Comparison of ENCODE assay signal across 9 mouse cellular contexts in genomic region chr11:90038022-90038421, GRCm38 (mm10). TPM values are rescaled to one million over a fixed set of nuclear protein-coding genes. Genes with fewer than 3 reads are reported as not detected.
A peak's percentile ranks its signal among the peaks of the same experiment; 100 is the strongest.
DNase-seq lines count a peak whose midpoint lies in the region; ATAC-seq and TF ChIP-seq lines count a peak whose summit lies in the region.
"Had no signal": no experiment of that assay in that cellular context is flagged by ENCODE, and none has a peak within 500 bp of the region (broad histone marks: within the 10 kb centered on the region; RNA-seq: fewer than 3 reads in every experiment).

No protein-coding gene starts in this region.

- 20% methylated on average over 5 of the region's 5 CpGs for WGBS in embryonic facial prominence, embryonic 14.5 days
- WGBS in limb, embryonic 14.5 days = 19% methylated on average over 5 of the region's 5 CpGs

- ATAC-seq in embryonic facial prominence, embryonic 14.5 days (ENCODE audit: low read depth) = no peak
- no peak; the same call in 1 of the 2 replicates for ATAC-seq in limb, embryonic 14.5 days (ENCODE audit: low FRiP score, low read depth)

- H3K27ac ChIP-seq in embryonic facial prominence, embryonic 14.5 days (replicated peaks; ENCODE audit: low read depth, low read length) = no peak overlapping the region
- H3K27ac ChIP-seq in limb, embryonic 14.5 days (replicated peaks; ENCODE audit: low read depth, low read length) = no peak overlapping the region
- H3K27ac ChIP-seq: neural tube, embryonic 12.5 days had no signal

- no peak overlapping the region for H3K4me3 ChIP-seq in embryonic facial prominence, embryonic 14.5 days (ENCODE audit: low read depth, low read length)
- no peak overlapping the region for H3K4me3 ChIP-seq in limb, embryonic 14.5 days (replicated peaks; ENCODE audit: low read length)
- H3K4me3 ChIP-seq: neural tube, embryonic 12.5 days had no signal

- no peak overlapping the region for H3K4me2 ChIP-seq in embryonic facial prominence, embryonic 14.5 days (ENCODE audit: low read depth, low read length)
- H3K4me2 ChIP-seq in limb, embryonic 14.5 days (replicated peaks; ENCODE audit: low read depth, low read length, severe bottlenecking) = no peak overlapping the region
- H3K4me2 ChIP-seq: neural tube, embryonic 12.5 days had no signal

- no peaks in the 10 kb centered on the region for H3K27me3 ChIP-seq in embryonic facial prominence, embryonic 14.5 days (replicated peaks; ENCODE audit: control insufficient read depth, insufficient read depth, low read length)
- H3K27me3 ChIP-seq in limb, embryonic 14.5 days (ENCODE audit: control insufficient read depth, insufficient read depth, low read length) = no peaks in the 10 kb centered on the region
- H3K27me3 ChIP-seq: neural tube, embryonic 12.5 days had no signal

- peak; percentile 91 for DNase-seq in heart, adult 11 months
- no peak for DNase-seq in heart, postnatal 25 days (ENCODE audit: low spot score)
- DNase-seq in thymus, postnatal 4 days = peak; percentile 11
- DNase-seq in thymus, postnatal 10 days (ENCODE audit: low spot score in 2 of 2) = no peak
- peak; percentile 75 for DNase-seq in embryonic facial prominence, embryonic 14.5 days (ENCODE audit: low spot score)
- peak; percentile 70 for DNase-seq in limb, embryonic 14.5 days (ENCODE audit: low spot score)
- peak; percentile 71 for DNase-seq in testis, postnatal 10 days (ENCODE audit: low spot score)
- DNase-seq in spleen, postnatal 4 days (ENCODE audit: low spot score in 2 of 2) = no peak

- intact Hi-C loops in heart, postnatal 25 days (cut with DNase I) = loop anchor here (2.0 to 5.0 kb wide), 3 partner anchors 51 to 131 kb away; no protein-coding TSS in a partner anchor

- no peak overlapping the region for H3K9ac ChIP-seq in embryonic facial prominence, embryonic 14.5 days (ENCODE audit: low read depth, low read length)
- no peak overlapping the region for H3K9ac ChIP-seq in limb, embryonic 14.5 days (ENCODE audit: low read depth, low read length, severe bottlenecking)
- H3K9ac ChIP-seq: neural tube, embryonic 12.5 days had no signal

- H3K9me3 ChIP-seq in embryonic facial prominence, embryonic 14.5 days (ENCODE audit: control insufficient read depth, low read length) = 0 out of 2 replicates have a peak, but pooled peaks cover 6% of the 10 kb centered on the region
- no peaks in the 10 kb centered on the region for H3K9me3 ChIP-seq in limb, embryonic 14.5 days (ENCODE audit: control insufficient read depth, low read length)

- 0 out of 2 replicates have a peak, but pooled peaks cover 5% of the 10 kb centered on the region for H3K4me1 ChIP-seq in embryonic facial prominence, embryonic 14.5 days (ENCODE audit: control insufficient read depth, insufficient read depth, low read length)
- peaks cover 4% of the 10 kb centered on the region; the same call in 1 of the 2 replicates for H3K4me1 ChIP-seq in limb, embryonic 14.5 days (ENCODE audit: control insufficient read depth, insufficient read depth, low read length)
- H3K4me1 ChIP-seq: neural tube, embryonic 12.5 days had no signal

- no peak for TF ChIP-seq POLR2A in limb, embryonic 14.5 days (IDR thresholded peaks at IDR 0.05; ENCODE audit: borderline replicate concordance, extremely low read depth, insufficient read depth, insufficient read length)

- H3K36me3 ChIP-seq in embryonic facial prominence, embryonic 14.5 days (ENCODE audit: control insufficient read depth, insufficient read depth, low read length) = peaks cover 25% of the 10 kb centered on the region
- H3K36me3 ChIP-seq in limb, embryonic 14.5 days (ENCODE audit: control insufficient read depth, insufficient read depth, low read length) = no peaks in the 10 kb centered on the region; the same call in 1 of the 2 replicates
- H3K36me3 ChIP-seq: neural tube, embryonic 12.5 days had no signal

RNA-seq across cellular contexts. Expression of gene Tmem100, which starts 7.9 kb away (rescaled TPM):
- 10 to 100 TPM; 16.9 to 23.8 TPM for total RNA-seq in heart, postnatal 25 days (2021)
- 29.7 and 32.3 TPM in 2 replicates for polyA plus RNA-seq in embryonic facial prominence, embryonic 14.5 days (2014; fragmentation: Nextera tagmentation; extraction: Ambion mirVana)
- polyA plus RNA-seq in limb, embryonic 14.5 days (2012; rRNA removed) = 12.6 and 16.4 TPM in 2 replicates
- 20.1 and 23.9 TPM in 2 replicates for polyA plus RNA-seq in limb, embryonic 14.5 days (2014; fragmentation: Nextera tagmentation; extraction: Ambion mirVana)

RNA-seq across cellular contexts. Expression of gene Pctp, which starts 35.3 kb away (rescaled TPM):
- 1 to 10 TPM; 4.0 TPM for total RNA-seq in heart, postnatal 25 days (2021)
- 1.9 and 3.0 TPM in 2 replicates for polyA plus RNA-seq in embryonic facial prominence, embryonic 14.5 days (2014; fragmentation: Nextera tagmentation; extraction: Ambion mirVana)
- 3.9 TPM in 2 replicates for polyA plus RNA-seq in limb, embryonic 14.5 days (2012; rRNA removed)
- polyA plus RNA-seq in limb, embryonic 14.5 days (2014; fragmentation: Nextera tagmentation; extraction: Ambion mirVana) = 2.3 and 2.8 TPM in 2 replicates

Comparison
In these comparisons a context has a peak if more than half of its experiments do, and no peak if none do; other contexts are left out.
1. DNase-seq: peak in heart, adult 11 months (single experiment), thymus, postnatal 4 days (single experiment), embryonic facial prominence, embryonic 14.5 days (single experiment), limb, embryonic 14.5 days (single experiment) and testis, postnatal 10 days (single experiment); none in heart, postnatal 25 days (single experiment), thymus, postnatal 10 days (0 of 2) and spleen, postnatal 4 days (0 of 2).